Mouse (Mus musculus): Measurements from ENCODE around the gene Fmo3.

Fmo3 gene

DNA sequence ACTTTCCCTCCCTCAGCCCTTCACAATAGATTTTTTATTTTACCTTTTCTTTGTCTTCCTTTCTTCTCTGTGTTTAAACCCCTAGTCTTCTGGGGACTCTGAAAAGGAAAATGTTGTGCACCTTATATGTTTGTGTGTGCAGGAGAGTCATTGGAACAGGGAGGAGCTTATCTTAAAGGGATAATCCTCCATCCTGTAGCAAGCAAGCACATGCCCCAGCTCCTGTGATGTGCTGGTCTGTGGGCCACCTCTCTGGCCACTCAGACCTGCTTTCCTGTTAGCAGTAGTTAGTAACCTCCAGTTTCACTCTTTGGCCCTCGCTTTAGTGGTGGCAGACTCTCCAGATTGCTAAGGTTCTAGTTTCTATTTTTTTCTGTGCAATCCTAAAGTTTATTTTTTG is at the start of gene Fmo3:
TSS of gene Fmo3 (minus strand) at position 101 of the 400 bp plus-strand sequence.
- DNase-seq (ENCODE audit: low read depth, low spot score) = no peak

DNA sequence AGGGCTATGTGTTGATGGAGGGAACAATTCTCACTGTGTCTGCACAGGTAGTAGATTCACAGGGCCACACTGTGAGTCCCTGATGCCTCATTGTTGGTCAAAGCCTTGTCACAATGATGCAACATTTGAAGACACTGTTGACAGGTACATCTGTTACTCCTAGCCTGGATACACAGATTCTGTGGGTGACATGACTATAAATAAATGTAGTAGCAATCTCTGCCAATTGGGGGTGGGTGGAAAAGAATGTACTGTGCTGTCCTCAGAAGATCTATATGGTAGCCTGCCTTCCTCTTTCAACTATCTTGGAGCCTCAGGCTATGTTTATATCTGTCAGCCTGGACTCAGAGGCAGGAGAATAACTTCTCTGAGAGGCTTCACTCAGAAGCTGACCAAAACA is 38.7 kb upstream of the Fmo3 start:
- DNase-seq (ENCODE audit: low read depth, low spot score) = no peak

DNA sequence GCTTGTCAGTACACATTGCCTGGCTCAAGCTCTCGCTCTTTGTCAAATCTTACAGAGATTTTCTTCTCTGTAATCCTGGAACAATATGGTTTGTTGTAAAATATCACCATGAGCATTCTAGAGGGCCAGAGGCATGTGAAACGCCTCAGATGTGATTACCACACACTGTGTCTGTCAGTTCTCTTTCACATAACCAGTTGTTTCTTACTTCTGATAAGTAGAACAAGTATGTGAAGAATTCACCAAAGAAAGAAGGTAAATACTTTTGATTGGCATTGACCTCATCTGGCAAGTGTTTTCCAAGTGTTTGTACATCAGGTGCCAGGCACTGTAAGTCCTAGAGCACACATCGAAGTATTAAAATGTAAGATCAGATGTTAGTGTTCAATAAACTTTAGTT is 24.9 kb upstream of the Fmo3 start:
- no peak for DNase-seq (ENCODE audit: low read depth, low spot score)

DNA sequence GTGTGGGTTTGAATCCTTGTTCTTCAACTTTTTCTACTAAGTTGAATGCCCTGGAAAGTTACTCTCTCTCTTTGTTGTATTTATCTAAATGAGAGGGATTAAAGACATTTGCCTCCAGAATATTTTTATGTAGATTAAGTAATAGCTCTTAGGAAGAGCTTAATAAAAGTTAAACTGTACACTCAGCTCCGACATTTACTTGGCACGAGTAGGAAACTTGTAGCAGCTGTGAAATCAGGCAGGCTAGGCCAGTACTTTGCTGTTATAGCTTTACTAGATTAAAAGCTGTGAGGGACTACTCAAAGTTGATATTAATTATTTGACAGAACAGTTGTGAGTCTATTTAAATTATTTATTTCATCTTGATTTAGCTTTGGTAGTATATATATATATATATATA is 19.2 kb upstream of the Fmo3 start:
- no peak for DNase-seq (ENCODE audit: low read depth, low spot score)

DNA sequence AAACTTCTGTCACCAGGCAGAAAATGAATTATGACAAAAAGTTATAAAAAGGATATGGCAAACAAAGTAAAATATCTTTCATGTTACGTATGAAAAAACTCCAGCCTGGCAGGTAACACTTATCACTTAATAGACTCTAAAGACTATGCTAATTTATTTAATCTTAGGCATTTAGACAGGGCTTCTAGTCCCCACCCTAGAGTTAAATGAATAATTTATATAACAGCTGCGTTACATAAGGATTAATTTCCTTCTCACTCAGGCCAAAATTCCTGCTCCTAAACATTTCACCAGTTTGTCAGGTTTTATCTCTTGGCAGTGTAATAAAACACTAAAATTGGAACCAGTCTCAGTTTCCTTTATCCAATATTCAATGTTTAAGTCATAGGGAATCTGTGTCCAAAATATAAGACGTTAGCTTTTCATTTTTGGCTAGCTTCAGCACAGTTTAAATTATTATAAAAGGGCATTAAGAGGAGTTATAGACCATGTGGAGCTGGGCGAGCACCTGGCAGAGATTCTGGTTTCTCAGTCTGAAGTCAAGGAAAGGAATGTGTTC is 17.0 kb upstream of the Fmo3 start:
- no peak for DNase-seq (ENCODE audit: low read depth, low spot score)

DNA sequence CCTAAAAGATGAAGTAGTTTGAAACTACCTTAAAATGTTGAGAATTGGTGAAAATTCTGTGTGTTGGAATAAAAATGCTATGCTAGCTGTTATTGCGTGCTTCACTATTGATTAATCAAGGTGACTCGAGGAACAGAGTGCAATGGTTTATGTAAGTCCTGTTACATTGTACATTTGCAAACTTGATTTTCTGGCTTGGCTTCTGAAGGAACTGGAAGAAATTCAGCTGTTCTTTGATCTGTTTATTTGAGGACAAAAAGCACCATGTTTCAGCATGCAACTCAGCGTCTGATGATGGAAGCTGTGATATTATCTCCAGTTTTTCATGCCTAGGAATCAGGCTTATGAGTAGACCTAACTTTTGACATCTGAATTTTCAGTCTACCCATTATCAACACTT is 3.2 kb upstream of the Fmo3 start:
- DNase-seq (ENCODE audit: low read depth, low spot score) = no peak

DNA sequence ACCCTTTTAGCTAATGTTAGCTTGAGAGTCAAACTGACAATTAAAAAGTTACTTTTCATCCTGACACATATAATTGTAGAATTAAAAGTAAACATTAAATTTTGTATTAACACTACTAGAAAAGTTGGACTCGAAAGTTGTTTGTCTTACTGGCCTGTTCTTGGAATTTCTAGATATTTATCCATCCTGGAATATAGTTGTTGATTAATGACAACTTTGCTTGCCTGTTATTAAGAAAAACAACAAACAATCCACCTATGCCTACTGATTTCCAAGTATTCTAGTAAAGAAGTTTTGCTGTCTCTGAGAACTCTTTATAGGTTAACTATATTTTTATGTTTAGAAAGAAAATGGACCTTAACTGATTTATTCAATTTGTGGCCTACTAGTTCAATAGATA is 2.4 kb upstream of the Fmo3 start:
- no peak for DNase-seq (ENCODE audit: low read depth, low spot score)

DNA sequence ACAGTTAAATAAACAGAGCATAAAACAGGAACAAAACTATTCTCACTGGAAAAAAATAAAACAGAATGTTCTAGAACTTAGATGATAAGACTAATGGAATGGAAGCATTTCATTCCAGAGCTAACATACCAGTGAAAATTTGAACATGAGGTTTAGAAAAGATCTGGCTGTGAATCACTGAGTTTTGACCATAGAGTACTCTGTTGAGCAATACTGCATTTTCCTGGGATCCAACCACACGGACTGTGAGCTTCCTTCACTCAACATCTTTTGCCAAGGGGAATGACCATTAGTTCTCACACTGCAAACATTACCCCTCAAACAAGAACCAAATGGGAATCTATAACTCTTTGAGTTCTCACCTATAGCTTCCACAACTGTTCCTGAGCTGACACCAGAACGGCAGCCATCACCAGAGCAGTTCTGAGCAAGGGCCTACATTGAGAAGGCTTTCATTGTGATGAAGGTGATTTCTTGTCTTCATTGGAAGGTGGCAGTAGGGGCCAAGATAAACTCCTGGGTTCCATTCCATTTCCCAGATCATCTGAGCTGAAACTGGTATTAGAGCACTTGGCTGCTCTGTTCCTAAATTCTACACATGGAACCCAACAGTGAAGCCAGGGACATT is 1.9 kb upstream of the Fmo3 start:
- DNase-seq (ENCODE audit: low read depth, low spot score) = no peak

DNA sequence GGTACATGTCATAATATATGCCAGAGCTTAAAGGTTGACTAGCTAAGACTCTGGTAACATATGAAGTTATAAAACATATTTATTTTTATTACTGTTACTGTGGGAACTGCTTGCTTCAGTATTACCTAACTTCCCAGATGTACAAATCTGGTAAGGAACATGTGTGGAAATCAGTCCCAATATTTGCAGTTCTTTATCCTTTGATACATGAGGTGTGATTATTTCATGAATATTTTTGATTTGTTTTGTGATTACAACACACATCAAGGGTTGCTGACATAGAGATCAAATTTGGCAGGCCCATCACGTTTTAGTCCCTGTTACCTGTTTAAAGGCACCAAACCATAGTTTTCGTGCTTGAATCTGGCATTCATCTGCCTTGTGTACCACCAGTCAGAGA is 20.8 kb downstream of the Fmo3 start:
- DNase-seq (ENCODE audit: low read depth, low spot score) = no peak

DNA sequence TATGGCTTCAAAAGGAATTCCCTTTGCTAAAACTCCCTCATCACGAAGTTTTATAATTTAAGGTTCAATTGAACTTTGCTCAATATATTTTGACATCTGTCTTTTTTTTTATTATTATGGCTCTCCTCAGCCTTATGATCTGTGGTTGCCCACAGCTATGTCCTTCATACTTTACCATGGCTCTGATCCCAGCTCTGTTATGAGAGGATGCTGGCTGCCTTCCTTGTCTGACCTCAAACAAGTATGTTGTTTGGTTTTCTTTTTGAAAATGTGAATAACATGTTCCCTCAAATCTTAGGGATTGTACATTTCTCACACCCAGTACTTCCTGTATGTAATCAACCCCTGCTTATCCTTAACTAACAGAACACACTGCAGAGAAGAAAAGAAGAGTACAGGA is 26.9 kb downstream of the Fmo3 start:
- no peak for DNase-seq (ENCODE audit: low read depth, low spot score)

DNA sequence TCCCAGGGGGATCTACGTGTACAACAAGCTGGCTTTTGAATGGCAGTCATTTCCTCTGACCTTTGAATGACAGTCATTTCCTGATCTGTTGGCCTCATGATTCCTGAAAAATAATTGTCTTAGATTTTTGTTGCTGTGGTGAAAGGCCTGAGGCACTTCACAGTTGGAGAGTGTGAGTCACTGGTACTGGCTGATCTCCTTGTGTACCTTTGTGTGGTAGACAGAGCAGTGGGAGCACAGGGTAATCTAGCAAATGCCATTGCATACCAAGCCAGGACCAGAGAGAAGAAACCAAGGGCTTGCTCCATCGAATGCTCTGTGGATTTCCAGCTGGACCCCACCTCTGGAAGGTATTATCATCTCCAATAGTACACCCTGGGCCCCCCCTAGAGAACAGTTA is 31.2 kb downstream of the Fmo3 start:
- no peak for DNase-seq (ENCODE audit: low read depth, low spot score)

DNA sequence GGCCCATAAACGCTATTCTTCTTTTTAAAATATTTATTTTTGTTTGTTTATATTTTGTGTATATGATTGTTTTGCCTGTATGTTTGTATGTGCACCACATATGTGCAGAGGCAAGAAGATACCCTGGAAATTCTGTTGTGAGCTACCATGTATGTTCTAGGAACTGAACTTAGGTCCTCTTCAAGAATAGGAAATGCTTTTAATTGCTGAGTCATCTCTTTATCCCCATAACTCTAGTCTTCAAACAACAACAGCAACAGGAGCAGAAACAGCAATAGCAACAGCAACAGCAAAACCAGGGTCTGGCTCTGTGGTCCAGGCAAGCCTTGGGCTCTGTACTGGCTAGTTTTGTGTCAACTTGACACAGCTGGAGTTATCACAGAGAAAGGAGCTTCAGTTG is 34.6 kb downstream of the Fmo3 start:
- no peak for DNase-seq (ENCODE audit: low read depth, low spot score)

DNA sequence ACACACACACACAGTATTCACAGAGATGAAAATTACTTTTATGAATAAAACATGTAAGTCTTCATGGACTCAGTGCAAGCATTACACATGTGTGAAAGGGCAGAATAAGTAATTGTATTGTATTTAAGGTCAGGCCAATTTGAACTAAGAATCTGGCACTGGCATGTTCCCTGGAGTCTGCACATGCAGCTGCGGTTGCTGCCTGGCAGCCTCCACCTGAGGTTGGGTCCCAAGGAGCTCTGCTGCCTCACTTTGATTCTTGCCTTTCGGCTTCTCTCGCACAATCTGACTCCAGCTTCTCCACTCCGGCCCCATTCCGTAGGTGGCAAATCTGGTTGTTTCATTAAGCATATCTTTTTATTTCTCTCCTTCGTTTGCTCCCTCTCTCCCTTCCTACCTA is 36.4 kb downstream of the Fmo3 start:
- DNase-seq (ENCODE audit: low read depth, low spot score) = no peak

DNA sequence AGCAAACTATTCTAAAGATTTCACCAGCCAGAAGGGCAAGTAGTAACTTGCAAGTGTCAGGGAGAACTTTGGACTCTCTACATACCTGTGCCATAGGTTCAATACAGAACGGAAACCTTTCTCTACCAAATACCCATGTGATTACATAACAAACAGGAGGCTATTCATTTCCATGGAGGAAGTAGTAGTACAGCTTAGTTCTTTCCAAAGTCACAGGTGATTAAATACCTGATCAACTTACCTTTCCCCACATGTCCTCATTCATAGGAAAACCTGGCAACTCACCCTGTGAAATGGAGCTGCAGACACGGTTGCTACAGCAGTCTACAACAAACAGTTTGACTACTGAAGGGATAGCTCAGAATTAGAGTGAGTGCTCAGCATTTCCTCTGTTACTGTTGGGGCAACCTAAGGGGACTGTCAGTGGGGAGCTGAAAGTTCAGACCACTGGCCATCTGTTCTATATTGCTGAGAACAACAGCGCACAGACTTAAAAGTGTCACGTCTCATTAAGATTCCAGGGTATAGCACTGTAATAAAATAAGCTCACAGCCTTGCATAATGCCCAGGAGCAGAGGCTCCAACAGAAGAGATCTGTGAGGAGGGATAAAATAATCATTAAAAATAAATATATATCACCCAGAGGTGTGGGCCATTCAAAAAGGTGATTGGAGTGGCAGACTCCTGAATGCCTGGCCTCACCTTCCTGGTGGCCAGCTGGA is 37.3 kb downstream of the Fmo3 start:
- DNase-seq (ENCODE audit: low read depth, low spot score) = no peak

DNA sequence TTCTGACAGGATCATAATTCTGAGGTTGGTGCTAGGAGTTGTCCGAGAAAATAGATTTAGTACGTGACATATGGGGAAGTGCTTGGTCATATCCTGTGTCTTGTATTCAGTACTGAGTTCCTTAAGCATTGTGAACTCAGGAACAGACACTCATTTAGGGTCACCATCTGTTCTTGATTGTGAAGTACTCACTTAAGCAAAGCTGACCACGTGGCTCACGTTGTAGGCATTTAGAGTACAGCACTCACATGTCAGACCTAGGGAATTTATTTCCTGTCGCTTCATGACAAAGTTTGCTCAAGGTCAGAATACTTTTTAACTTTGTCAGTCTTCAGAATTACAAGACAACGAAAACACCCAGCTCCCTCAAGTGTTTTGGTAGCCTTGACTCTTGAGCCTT is 40.6 kb downstream of the Fmo3 start:
- no peak for DNase-seq (ENCODE audit: low read depth, low spot score)

DNA sequence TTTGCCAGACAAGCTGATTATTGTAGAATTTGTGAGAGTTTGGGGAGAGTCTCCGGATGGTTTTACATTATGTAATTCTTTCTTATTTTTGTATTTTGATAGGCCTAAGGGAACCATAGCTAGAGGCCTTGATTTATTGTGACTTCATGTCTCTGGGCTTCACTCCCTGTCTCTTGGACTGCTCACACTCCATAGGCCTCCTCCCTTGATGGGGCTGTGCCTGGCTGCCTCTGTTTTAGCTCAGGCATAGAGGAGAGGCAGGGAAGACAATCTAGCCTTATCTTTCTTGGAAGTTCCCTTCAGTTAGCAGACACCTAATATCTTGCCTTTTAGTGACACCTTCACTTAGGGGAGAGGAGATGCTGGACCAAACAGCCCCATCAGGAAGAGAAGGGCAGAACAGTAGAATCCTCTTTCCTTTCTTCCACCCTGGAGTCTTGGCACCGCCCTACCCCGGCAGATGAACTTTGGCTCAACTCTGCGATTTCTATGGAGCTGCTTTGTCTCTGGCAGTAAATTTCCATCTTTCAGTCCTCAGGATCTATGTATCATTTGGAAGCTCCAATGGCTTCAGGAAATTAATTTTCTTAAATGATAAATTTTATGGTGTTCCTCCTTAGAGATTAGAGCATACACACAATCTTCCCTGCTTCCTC is 45.5 kb downstream of the Fmo3 start:
- no peak for DNase-seq (ENCODE audit: low read depth, low spot score)

DNA sequence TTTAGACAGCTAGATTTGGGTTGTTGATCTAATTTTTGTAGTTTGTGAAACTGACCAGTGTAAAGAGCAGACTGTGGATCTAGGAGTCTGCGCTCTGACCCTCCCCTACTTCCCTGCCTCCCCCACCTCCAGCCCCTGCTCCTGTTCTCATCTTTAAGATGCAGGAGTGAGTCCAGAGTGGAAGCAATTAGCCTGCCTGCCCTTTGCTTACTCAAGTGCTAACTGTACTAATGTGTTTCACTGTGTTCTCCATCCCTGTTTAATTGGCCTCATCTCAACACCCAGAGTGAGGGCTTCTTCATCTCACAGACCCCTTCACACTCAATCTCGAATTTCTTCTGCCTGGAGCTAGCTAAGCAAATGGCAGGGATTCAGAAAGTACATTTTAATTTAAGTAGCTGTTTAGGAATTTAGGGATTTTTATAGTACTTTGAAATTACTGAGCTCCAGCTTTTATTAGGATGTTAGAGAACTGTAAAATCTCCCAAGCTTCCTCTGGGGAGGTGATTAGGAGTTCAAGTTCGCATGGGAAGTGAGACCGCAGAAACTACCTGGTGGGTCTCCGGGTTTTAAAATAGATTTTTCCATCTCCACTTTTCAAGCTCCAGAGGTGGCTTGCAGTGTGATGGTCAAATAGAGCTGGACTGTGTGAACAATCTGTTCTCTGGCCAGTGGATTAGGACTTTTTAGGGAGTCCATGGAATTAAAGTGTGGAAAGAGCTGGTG is 46.2 kb downstream of the Fmo3 start:
- no peak for DNase-seq (ENCODE audit: low read depth, low spot score)

DNA sequence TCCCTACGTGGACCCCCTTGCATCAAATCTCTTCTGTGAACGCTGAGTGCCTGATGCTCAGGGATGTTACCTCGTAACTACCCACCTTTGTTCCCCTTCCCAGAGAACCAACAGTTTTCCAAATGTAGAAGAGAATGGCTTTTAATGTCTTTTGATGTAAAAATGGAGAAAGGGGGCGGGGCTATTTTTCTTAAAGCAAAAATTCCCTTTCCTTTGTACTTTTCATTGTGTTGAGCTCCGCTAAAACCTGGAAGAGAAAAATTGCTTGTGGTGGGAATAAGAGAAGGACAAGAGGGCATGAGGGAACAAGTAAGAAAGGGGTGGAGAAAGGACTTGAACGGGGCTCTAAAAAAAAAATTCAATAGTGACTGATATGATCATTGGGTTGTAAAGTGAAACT is 46.9 kb downstream of the Fmo3 start, which contains the start of gene Fmo6:
TSS of gene Fmo6 (minus strand) at position 101 of the 400 bp plus-strand sequence.
- DNase-seq (ENCODE audit: low read depth, low spot score) = no peak

DNA sequence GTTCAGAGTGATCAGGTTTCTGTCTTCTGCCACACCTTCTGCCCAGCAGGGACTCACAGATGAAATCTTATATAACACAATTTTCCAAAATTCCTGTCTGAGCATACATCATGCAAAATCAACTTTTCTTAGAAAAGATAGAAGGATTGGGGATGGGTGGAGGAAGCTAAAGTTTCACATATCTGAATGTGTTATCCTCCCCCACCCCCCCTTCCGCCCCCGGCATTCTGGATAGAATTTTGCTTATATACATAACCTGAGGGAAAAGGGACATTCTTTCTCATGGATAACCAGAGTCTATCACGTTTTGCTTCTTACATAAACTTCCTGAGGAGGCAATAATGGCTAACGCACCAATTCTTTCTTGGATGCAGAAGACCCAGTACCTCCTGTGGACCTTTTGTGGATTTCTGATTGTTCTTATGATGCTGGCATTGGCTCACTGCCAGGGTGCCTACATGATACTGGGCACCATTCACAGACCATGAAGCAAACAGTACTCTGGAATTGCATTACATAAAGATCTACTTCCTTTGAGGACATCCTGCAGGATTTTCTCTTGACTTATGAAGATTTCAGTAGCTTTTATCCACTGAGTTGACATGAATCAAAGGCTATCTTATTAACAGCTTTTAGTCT is 49.8 kb downstream of the Fmo3 start:
- DNase-seq (ENCODE audit: low read depth, low spot score) = no peak

DNA sequence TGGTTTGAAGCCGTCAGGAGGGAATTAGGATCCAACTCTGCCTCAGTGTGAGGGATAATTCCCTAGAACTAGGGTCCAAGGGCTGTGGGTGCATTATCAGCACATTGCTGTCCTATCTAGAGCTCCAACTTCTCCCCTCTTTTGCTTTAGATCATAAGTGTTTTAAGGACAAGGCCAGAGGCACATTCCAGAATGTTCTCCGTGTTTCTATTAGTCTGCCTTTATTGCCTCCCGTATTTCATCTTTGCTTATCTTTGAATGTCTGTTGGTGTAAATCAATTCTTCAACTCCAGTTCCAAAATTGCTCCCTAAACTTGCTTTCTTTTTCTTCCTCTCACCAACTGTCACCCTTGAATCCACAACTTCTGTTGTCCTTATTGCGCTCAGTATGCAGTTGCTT is 51.9 kb downstream of the Fmo3 start:
- DNase-seq (ENCODE audit: low read depth, low spot score) = no peak

DNA sequence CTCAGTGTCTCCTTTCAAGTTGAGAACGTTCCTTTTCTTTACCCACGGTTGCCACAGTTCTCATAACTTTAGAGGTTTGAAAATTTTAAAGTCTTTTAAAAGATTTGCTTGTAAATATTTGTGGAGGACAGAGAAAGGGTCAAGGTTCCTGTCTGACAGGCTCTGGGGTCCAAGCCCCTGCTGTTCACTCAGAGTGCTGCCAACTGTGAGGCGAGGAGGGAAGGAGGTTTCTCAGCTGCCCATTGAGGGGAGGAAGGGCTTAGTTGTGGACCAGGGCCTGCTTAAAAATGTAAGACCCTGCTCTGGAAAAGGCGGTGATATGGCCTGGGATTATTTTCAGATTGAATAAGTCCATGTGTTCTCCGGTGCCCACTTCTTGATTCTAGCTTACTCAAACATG is 52.4 kb downstream of the Fmo3 start:
- no peak for DNase-seq (ENCODE audit: low read depth, low spot score)

Data from CD4-positive helper T cell, adult 2 months (primary cell).